Mouse (Mus musculus) limb, embryonic 14.5 days (tissue): ENCODE measurements at regions not wholly inside any gene's neighbourhood (a gene's known extent, or its start where the extent isn't known, plus 50 kb on each side); places are given as distances from the start of the nearest gene placed in this dataset.
A peak's percentile ranks its signal among the peaks of the same experiment; 100 is the strongest.

Experiments
- ATAC-seq: fragments of 200-750 bp; cut with Nextera tagmentation; 2 replicates; pipeline ENCODE4 v1.8.0; 2017; ENCODE audit warnings: low read depth, moderate number of reproducible peaks, moderate TSS enrichment; ENCODE audit not compliant: low FRiP score
- DNase-seq: peaks from one replicate; pipeline ENCODE4 v3.0.0-alpha.2; 2015; ENCODE audit warnings: low spot score
- H3K27ac ChIP-seq: fragments of 300-500 bp; sonication (generic); replicated peaks from 2 replicates; pipeline ENCODE4 v1.5.1; 2014; ENCODE audit warnings: low read depth, mild to moderate bottlenecking, low read length, moderate library complexity, mixed read lengths
- H3K27me3 ChIP-seq: fragments of 300-500 bp; sonication (generic); 2 replicates; pipeline ENCODE4 v1.6.1; 2014; ENCODE audit warnings: low read length, mixed read lengths; ENCODE audit not compliant: control insufficient read depth, insufficient read depth
- H3K36me3 ChIP-seq: fragments of 300-500 bp; sonication (generic); 2 replicates; pipeline ENCODE4 v1.6.1; 2014; ENCODE audit warnings: mild to moderate bottlenecking, low read length, moderate library complexity, mixed read lengths; ENCODE audit not compliant: control insufficient read depth, insufficient read depth
- H3K4me1 ChIP-seq: fragments of 300-500 bp; sonication (generic); 2 replicates; pipeline ENCODE4 v1.6.1; 2014; ENCODE audit warnings: antibody characterized with exemption, low read length, mixed read lengths; ENCODE audit not compliant: control insufficient read depth, insufficient read depth
- H3K4me2 ChIP-seq: fragments of 300-500 bp; sonication (generic); replicated peaks from 2 replicates; pipeline ENCODE4 v1.6.1; 2014; ENCODE audit warnings: low read depth, mild to moderate bottlenecking, low read length, moderate library complexity; ENCODE audit not compliant: severe bottlenecking
- H3K4me3 ChIP-seq: fragments of 300-500 bp; sonication (generic); replicated peaks from 2 replicates; pipeline ENCODE4 v1.5.1; 2014; ENCODE audit warnings: low read length
- H3K9ac ChIP-seq: fragments of 300-500 bp; sonication (generic); 2 replicates; pipeline ENCODE4 v1.6.1; 2014; ENCODE audit warnings: mild to moderate bottlenecking, low read depth, low read length, moderate library complexity; ENCODE audit not compliant: severe bottlenecking
- H3K9me3 ChIP-seq: fragments of 300-500 bp; sonication (generic); 2 replicates; pipeline ENCODE4 v1.6.1; 2016; ENCODE audit warnings: low read length; ENCODE audit not compliant: control insufficient read depth
- POLR2A ChIP-seq: fragments of 200-500 bp; IDR thresholded peaks from 2 replicates; pipeline ENCODE4 v1.8.0; 2012; ENCODE audit warnings: inconsistent platforms, mild to moderate bottlenecking, moderate library complexity, borderline replicate concordance; ENCODE audit not compliant: insufficient read depth, insufficient read length; ENCODE audit errors: extremely low read depth
- WGBS: fragments of 180-500 bp; shearing (Covaris S2); extraction: QIAGEN DNeasy Blood & Tissue Kit; methylation state at CpG from one replicate; pipeline ENCODE4 v1.1.7; 2014; 5-methylcytosine and 5-hydroxymethylcytosine counted together

DNA sequence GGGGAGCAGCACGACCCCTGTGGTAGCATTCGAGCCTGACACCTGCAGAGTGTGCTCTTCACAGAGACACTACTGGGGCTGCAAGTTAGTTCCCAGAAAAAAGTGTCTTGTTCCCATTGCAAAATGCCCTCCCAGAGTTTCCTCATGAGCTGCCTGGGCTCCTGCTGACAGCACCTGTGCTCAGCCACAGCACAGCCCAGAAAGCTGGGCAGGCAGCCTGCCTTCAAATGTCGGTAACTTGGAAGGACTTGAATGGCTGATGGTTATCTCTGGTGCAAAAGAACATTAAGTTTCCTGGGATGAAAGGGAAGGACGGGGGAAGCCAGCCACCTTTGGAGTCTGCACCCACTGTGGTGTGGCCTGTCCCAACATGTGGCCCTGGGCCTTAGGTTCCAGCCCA, 126.2 kb downstream of the Bmp7 start:
- no peak for ATAC-seq
- no peak overlapping the region for H3K27ac ChIP-seq
- 51% methylated on average over 4 of the region's 4 CpGs for WGBS

DNA sequence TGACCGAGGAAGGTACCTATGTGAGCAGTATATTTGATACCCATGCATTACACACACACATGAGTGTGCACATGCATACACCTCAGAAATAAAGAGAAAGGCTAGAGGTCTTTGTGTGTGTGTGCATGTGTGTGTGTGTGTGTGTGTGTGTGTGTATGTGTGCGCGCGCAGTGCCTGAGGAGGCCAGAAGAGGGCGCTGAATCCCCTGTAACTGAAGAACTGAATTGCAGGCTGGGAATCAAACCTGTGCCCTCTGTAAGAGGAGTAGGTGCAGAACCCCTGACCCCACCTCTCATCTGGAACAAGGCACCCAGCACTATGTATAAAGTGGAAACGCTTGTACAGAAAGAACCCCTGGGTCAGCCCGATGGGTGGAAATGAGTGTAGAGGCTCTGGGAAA, 125.0 kb downstream of the Bmp7 start:
- Histone ChIP-seq H3K27ac (no peak overlapping the region), H3K27me3 (no peaks in the 10 kb centered on the region), H3K4me2 (no peak overlapping the region), H3K4me3 (no peak overlapping the region), H3K4me1 (peaks cover 19% of the 10 kb centered on the region), H3K9me3 (no peaks in the 10 kb centered on the region), H3K9ac (no peak overlapping the region), H3K36me3 (no peaks in the 10 kb centered on the region)
- DNase-seq (no peak), ATAC-seq (no peak)
- WGBS, result 95% methylated on average over 7 of the region's 7 CpGs
- no peak for TF ChIP-seq POLR2A

More for the DNA sequence above, 126.2 kb downstream of the Bmp7 start:
- Histone ChIP-seq H3K4me2 (no peak overlapping the region), H3K9me3 (no peaks in the 10 kb centered on the region), H3K4me1 (peaks cover 19% of the 10 kb centered on the region), H3K27me3 (no peaks in the 10 kb centered on the region), H3K36me3 (no peaks in the 10 kb centered on the region), H3K4me3 (no peak overlapping the region), H3K9ac (no peak overlapping the region)
- DNase-seq, result no peak
- no peak for TF ChIP-seq POLR2A

DNA sequence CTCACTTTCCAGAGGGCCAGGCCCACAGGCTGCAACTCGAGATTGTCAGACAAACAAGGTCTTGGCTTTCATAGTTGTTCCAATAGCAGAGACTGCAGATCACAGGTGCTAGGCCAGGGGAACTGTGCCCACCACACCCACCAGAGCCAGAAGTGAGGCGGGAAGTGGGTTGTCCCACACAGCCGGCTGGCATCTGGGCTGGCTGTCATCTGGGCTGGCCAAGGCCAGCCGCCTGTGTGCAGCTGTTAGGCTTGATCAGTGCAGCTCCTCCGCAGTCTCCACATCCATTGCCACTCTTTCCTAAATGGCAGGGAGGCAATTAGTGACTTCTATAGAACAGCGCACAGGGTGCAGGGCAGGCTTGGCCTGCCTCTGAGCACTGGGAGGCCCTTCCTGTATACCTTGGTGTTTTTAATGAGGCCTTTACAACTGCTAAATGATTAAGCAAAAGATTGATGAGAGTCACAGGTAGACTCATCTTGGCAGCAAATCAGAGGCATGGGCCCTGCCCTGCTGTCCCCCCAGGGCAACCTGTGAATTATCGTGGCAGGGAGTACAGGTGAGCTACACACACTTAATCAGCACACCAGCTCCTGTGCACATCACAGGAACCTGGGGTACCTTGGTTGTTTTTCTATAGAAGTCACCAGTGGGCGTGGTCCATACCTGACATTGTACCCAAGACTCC, 122.9 kb downstream of the Bmp7 start:
- Histone ChIP-seq H3K9ac (no peak overlapping the region), H3K27ac (no peak overlapping the region), H3K36me3 (no peaks in the 10 kb centered on the region), H3K4me1 (peaks cover 8% of the 10 kb centered on the region), H3K27me3 (no peaks in the 10 kb centered on the region), H3K4me3 (no peak overlapping the region), H3K4me2 (no peak overlapping the region), H3K9me3 (no peaks in the 10 kb centered on the region)
- 42% methylated on average over 8 of the region's 8 CpGs for WGBS
- TF ChIP-seq POLR2A, result no peak
- DNase-seq, result no peak
- ATAC-seq, result peak; percentile 60; the same call in 1 of the 2 replicates
